Mouse (Mus musculus) embryo, embryonic 11.5 days (tissue): ENCODE measurements around the gene Nanos1.
A peak's percentile ranks its signal among the peaks of the same experiment; 100 is the strongest.

Experiments used
- DNase-seq: peaks from one replicate; pipeline ENCODE4 v3.0.0-alpha.2; 2012; ENCODE audit warnings: low read depth, low spot score

The Nanos1 gene

GRCm38 (mm10) chr19:60755438-60756191 lies at the start of gene Nanos1:
Gene Nanos1, plus strand, starts transcription at chr19:60755987.
- DNase-seq, result peak; percentile 77

GRCm38 (mm10) chr19:60709193-60709900 lies 46.4 kb upstream of the Nanos1 start:
- no peak for DNase-seq

GRCm38 (mm10) chr19:60710196-60710595 lies 45.6 kb upstream of the Nanos1 start:
- DNase-seq, result no peak

GRCm38 (mm10) chr19:60712577-60712976 lies 43.2 kb upstream of the Nanos1 start:
- DNase-seq, result no peak

GRCm38 (mm10) chr19:60716381-60716780 lies 39.4 kb upstream of the Nanos1 start:
- no peak for DNase-seq

- peak; percentile 22 for DNase-seq
Observed at GRCm38 (mm10) chr19:60730281-60730852, 25.4 kb upstream of the Nanos1 start.

GRCm38 (mm10) chr19:60731299-60731698 lies 24.5 kb upstream of the Nanos1 start:
- no peak for DNase-seq

- no peak for DNase-seq
Observed at GRCm38 (mm10) chr19:60731966-60732365, 23.8 kb upstream of the Nanos1 start.

GRCm38 (mm10) chr19:60740560-60740959 lies 15.2 kb upstream of the Nanos1 start:
- no peak for DNase-seq

GRCm38 (mm10) chr19:60743767-60744547 lies 11.8 kb upstream of the Nanos1 start:
- no peak for DNase-seq

GRCm38 (mm10) chr19:60747801-60748200 lies 8.0 kb upstream of the Nanos1 start:
- no peak for DNase-seq

GRCm38 (mm10) chr19:60756192-60757098 lies 658 bp downstream of the Nanos1 start:
- no peak for DNase-seq

- no peak for DNase-seq
Observed at GRCm38 (mm10) chr19:60757099-60757785, 1.5 kb downstream of the Nanos1 start.

GRCm38 (mm10) chr19:60758896-60759835 lies 3.4 kb downstream of the Nanos1 start:
- DNase-seq, result no peak

- DNase-seq, result no peak
Observed at GRCm38 (mm10) chr19:60773366-60773765, 17.6 kb downstream of the Nanos1 start.

- DNase-seq, result no peak
Observed at GRCm38 (mm10) chr19:60782034-60782433, 26.2 kb downstream of the Nanos1 start.

- no peak for DNase-seq
Observed at GRCm38 (mm10) chr19:60784712-60785111, 28.9 kb downstream of the Nanos1 start.

- DNase-seq, result no peak
Observed at GRCm38 (mm10) chr19:60787465-60788150, 31.8 kb downstream of the Nanos1 start.
